Mouse (Mus musculus): ENCODE data around the gene Gm10799. TPM values are rescaled to one million over a fixed set of nuclear protein-coding genes. Genes with fewer than 3 reads are reported as not detected.

Gene Gm10799
- polyA plus RNA-seq, 1 experiment from 2014 or later, result not detected

DNA sequence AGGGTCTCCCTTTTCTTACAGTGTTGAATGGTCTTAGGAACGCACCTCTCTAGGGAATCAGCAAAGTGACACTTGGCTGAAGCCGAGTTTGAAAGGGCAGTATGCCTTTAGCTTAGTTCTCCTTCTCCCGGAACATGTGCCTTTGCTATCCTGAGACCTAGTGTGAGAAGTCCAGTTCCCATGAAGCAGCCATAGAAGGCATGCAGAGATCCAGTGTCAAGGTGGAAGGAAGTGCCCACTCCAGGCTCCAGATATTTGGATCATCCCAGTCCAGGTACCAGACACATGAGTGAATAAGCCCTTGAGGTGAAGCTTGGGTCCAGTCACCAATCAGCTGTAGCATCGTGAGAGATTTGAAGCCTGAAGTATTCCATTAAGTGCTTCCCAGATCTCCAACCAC, 9.4 kb downstream of the Gm10799 start:
- no peak for DNase-seq (ENCODE audit: low spot score)
- Histone ChIP-seq H3K4me1 (no peaks in the 10 kb centered on the region), H3K36me3 (peaks cover 49% of the 10 kb centered on the region), H3K4me3 (no peak overlapping the region), H3K27ac (no peak overlapping the region), H3K9me3 (replicated peaks) (no peaks in the 10 kb centered on the region), H3K27me3 (ENCODE audit: low read depth, poor library complexity, severe bottlenecking) (no peaks in the 10 kb centered on the region)
- 96% methylated on average over 4 of the region's 4 CpGs for WGBS

DNA sequence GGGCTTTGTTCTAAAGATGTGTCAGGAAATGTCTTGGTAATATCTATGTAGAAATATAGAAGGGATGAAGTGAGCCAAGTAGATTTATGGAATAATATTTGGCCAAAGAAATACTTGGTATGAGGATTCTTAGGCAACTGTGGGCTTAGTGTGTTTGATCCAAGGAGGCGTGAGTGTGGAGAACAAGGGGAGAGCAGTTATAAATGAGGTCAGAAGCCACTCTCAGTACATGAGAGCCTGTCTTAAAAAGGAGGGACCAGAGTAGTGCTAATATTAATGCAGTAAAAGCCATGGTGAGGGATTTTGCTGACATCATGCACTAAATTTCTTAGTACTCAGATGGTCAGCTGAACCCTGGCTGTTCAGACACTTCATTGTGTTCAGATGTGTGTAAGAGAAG, 10.0 kb downstream of the Gm10799 start:
- Histone ChIP-seq H3K27me3 (ENCODE audit: low read depth, poor library complexity, severe bottlenecking) (no peaks in the 10 kb centered on the region), H3K27ac (no peak overlapping the region), H3K4me3 (no peak overlapping the region), H3K9me3 (replicated peaks) (no peaks in the 10 kb centered on the region), H3K36me3 (peaks cover 54% of the 10 kb centered on the region), H3K4me1 (no peaks in the 10 kb centered on the region)
- no peak for DNase-seq (ENCODE audit: low spot score)
- 92% methylated on average over 1 of the region's 1 CpGs for WGBS

DNA sequence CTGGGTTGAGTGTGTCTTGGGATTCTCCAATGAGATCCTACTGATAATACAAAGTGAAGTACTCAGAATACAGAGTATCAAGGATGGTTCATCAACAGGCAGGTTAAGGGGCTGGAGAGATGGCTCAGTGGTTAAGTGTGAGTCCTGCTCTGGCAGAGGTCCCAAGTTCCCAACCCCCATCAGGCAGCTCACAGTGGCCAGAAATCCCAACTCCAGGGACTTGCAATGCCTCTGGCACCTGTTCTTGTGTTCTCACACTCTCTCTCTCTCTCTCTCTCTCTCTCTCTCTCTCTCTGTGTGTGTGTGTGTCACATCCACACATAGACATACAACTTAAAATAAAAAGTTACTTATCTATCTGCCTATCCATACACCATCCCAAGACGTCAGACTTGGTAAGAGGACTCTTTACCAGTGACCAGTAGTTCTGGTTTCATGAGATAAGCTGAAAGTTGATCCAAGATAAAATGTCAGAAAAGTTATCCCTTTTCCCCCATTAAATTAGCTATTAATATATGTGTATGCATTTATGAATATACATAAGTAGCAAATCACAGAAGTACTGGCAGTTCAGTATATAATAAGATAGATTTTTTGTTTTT, 23.8 kb downstream of the Gm10799 start:
- H3K9me3 ChIP-seq (replicated peaks), result no peaks in the 10 kb centered on the region
- H3K4me1 ChIP-seq, result no peaks in the 10 kb centered on the region
- no peaks in the 10 kb centered on the region for H3K27me3 ChIP-seq (ENCODE audit: low read depth, poor library complexity, severe bottlenecking)
- H3K36me3 ChIP-seq, result peaks cover 52% of the 10 kb centered on the region
- H3K27ac ChIP-seq, result no peak overlapping the region
- no peak for DNase-seq (ENCODE audit: low spot score)
- H3K4me3 ChIP-seq, result no peak overlapping the region
- 68% methylated on average over 1 of the region's 1 CpGs for WGBS

DNA sequence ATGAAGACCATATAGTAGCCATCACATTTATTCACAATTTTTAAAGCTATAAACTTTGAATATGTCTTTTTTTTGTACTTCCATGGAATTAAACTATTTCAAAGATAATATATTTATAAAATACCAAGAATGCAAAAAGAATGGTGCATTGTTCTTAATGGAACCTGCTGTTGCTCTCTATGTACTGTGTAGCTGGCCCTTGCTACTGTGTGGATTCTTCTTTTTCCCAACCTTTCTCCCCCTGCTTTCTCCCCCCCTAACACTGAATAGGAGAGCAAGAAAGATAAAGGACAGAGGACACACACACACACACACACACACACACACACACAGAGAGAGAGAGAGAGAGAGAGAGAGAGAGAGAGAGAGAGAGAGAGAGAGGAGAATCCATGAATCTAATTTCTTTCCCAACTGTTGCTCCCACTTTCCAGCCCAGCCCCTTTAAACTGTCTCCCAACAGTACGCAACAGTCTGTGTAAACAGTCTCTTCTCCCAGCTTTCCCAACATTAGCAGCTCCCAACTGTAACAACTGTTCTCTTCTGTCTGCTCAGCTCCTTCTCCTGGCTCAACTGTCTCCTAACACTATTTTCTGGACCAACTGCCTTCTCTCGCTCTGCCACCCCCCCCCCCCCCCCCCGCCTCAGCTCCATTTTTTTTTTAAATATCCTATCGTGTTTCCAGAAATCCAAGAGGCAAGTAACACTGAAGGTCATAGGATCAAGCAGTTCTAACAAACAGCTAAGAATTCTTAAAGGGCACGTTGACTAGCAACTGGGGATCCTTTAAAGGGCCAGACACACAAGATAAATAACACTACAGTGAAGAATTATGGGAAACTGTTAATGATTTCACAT, 24.5 kb downstream of the Gm10799 start:
- 53% methylated on average over 5 of the region's 5 CpGs for WGBS
- Histone ChIP-seq H3K36me3 (peaks cover 58% of the 10 kb centered on the region), H3K27me3 (ENCODE audit: low read depth, poor library complexity, severe bottlenecking) (no peaks in the 10 kb centered on the region), H3K9me3 (replicated peaks) (no peaks in the 10 kb centered on the region), H3K27ac (no peak overlapping the region), H3K4me1 (no peaks in the 10 kb centered on the region), H3K4me3 (no peak overlapping the region)
- no peak for DNase-seq (ENCODE audit: low spot score)

DNA sequence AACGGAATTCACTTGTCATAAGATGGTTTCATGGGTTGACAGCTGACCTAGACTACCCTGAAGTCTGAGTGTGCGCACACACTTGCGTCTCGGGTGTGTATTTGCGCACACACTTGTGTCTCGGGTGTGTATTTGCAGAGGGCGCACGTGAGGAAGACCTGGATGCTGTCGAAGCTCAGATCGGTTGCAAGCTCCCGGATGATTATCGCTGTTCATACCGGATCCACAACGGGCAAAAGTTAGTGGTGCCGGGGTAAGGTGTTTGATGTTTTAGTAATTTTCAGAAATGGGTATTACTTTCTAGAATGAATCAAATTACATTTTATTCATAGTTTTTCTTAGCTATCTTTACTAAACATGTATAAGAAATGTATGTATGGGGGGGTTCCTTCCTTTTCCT, 25.6 kb downstream of the Gm10799 start:
- 96% methylated on average over 15 of the region's 15 CpGs for WGBS
- Histone ChIP-seq H3K4me1 (no peaks in the 10 kb centered on the region), H3K36me3 (peaks cover 59% of the 10 kb centered on the region), H3K9me3 (replicated peaks) (no peaks in the 10 kb centered on the region), H3K27ac (no peak overlapping the region), H3K27me3 (ENCODE audit: low read depth, poor library complexity, severe bottlenecking) (no peaks in the 10 kb centered on the region), H3K4me3 (no peak overlapping the region)
- no peak for DNase-seq (ENCODE audit: low spot score)

DNA sequence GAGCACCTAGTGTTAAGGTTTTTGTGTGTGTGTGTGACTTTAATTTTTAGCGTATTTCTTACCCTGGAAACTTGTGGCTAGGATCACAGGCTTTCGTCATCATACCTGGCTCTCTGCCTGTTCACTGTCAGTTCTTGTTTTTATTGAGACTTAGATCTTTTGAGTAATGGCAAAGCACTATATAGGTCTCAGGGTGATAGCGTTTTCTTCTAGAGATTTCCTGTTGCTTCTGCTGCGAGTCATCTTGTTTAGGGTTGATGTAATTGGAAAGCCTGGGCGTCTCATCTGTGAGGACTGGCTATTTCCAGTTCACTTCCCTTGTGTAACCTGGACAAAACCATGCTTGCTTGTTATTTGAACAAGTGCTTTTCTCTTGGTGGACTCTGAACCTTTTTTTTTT, 26.7 kb downstream of the Gm10799 start:
- Histone ChIP-seq H3K27ac (no peak overlapping the region), H3K4me1 (no peaks in the 10 kb centered on the region), H3K4me3 (no peak overlapping the region), H3K9me3 (replicated peaks) (no peaks in the 10 kb centered on the region), H3K36me3 (peaks cover 65% of the 10 kb centered on the region), H3K27me3 (ENCODE audit: low read depth, poor library complexity, severe bottlenecking) (no peaks in the 10 kb centered on the region)
- no peak for DNase-seq (ENCODE audit: low spot score)
- WGBS, result 91% methylated on average over 5 of the region's 5 CpGs

DNA sequence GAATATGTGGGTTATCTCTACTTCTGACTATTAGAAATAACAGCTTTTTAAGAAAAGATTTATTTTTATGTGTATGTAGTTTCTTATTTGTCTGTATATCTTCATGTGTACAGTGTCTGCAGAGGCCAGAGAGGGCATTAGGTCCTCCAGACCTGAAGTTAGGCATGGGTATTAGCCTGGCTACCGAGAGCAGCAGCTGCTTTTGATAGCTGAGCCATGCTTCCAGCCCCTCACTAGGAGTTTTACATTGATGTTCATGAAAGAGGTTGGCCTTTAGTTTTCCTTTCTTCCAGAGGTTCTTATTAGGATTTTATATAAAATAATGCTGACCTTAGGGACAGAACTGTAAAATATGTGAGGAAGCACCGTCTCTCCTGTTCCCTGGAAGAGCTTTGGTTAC, 30.1 kb downstream of the Gm10799 start:
- no peaks in the 10 kb centered on the region for H3K4me1 ChIP-seq
- DNase-seq (ENCODE audit: low spot score), result no peak
- H3K36me3 ChIP-seq, result peaks cover 68% of the 10 kb centered on the region
- no peaks in the 10 kb centered on the region for H3K27me3 ChIP-seq (ENCODE audit: low read depth, poor library complexity, severe bottlenecking)
- H3K9me3 ChIP-seq (replicated peaks), result no peaks in the 10 kb centered on the region
- WGBS, result 79% methylated on average over 2 of the region's 2 CpGs
- no peak overlapping the region for H3K27ac ChIP-seq
- H3K4me3 ChIP-seq, result no peak overlapping the region

DNA sequence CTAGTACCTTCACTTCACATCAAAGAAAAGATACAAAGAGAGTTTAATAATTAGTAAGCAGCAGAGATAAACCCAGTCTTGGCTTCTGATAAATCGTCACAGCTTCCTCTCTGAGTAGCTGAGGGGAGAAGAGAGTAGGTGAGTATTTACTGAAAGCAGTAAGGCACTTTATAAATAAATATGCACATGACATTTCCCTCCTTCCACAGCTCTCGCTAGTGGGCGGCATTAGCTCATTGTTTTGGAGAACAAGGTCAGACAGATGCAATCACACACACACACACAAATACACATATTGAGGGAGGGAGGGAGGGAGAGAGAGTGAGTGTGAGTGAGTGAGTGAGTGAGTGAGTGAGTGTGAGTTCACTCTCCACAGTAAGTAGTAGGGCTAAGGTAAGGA, 32.0 kb downstream of the Gm10799 start:
- Histone ChIP-seq H3K9me3 (replicated peaks) (no peaks in the 10 kb centered on the region), H3K36me3 (peaks cover 68% of the 10 kb centered on the region), H3K4me3 (no peak overlapping the region), H3K4me1 (no peaks in the 10 kb centered on the region), H3K27me3 (ENCODE audit: low read depth, poor library complexity, severe bottlenecking) (no peaks in the 10 kb centered on the region), H3K27ac (no peak overlapping the region)
- 83% methylated on average over 3 of the region's 3 CpGs for WGBS
- no peak for DNase-seq (ENCODE audit: low spot score)

DNA sequence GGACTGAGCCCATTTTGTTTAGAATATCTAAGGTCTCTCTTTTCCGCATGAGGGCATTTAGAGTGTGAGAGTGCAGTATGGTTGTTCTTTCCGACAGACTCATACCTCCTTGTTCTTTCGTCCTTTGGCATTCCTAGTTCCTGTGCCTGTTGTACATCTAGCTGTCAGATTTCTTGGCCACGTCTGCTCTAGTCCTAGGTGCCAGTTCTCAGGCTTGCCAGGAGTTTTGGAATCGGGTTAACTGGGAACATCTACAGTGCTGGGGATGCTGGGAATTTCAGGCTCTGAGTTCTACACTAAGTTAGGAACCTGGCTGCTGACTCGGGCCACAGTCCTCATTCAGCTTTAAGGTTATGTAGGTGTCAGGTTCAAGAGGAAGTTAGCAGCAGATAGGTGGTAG, 32.8 kb downstream of the Gm10799 start:
- H3K9me3 ChIP-seq (replicated peaks), result no peaks in the 10 kb centered on the region
- H3K36me3 ChIP-seq, result peaks cover 63% of the 10 kb centered on the region
- no peak for DNase-seq (ENCODE audit: low spot score)
- H3K27ac ChIP-seq, result no peak overlapping the region
- H3K4me3 ChIP-seq, result no peak overlapping the region
- 89% methylated on average over 6 of the region's 6 CpGs for WGBS
- no peaks in the 10 kb centered on the region for H3K4me1 ChIP-seq
- H3K27me3 ChIP-seq (ENCODE audit: low read depth, poor library complexity, severe bottlenecking), result no peaks in the 10 kb centered on the region

DNA sequence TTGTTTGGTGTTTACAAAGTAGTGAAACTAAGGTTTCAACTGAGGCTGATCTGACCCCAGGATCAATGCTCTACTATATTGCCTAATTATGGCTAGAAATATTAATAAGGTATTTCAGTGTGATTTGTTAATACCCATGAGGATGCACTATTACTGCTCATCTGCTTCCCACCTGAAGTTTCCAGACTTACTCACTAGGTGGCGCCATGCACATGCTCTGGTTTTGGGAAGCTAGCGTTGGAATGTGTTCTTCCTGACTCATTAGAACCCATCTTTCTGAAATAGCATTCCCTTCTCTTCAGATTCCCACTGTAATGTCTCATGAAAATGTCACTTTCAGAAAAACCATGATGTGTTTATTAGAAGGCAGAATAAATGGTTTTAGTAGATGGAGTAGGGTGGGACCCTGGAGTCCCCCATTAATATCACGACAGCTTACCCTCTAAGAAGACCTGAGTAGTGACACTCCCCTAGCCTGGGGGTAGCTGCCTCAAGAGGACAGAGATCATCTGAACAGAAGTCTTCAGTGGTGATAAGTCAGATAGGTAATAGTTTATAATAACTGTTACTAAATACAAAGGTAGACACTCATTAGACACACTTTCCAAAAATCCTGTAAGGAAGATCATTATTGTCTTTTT, 33.4 kb downstream of the Gm10799 start:
- Histone ChIP-seq H3K27me3 (ENCODE audit: low read depth, poor library complexity, severe bottlenecking) (no peaks in the 10 kb centered on the region), H3K9me3 (replicated peaks) (no peaks in the 10 kb centered on the region), H3K27ac (no peak overlapping the region), H3K4me3 (no peak overlapping the region), H3K36me3 (peaks cover 58% of the 10 kb centered on the region), H3K4me1 (no peaks in the 10 kb centered on the region)
- peak; percentile 65 for DNase-seq (ENCODE audit: low spot score)
- WGBS, result 37% methylated on average over 3 of the region's 3 CpGs

DNA sequence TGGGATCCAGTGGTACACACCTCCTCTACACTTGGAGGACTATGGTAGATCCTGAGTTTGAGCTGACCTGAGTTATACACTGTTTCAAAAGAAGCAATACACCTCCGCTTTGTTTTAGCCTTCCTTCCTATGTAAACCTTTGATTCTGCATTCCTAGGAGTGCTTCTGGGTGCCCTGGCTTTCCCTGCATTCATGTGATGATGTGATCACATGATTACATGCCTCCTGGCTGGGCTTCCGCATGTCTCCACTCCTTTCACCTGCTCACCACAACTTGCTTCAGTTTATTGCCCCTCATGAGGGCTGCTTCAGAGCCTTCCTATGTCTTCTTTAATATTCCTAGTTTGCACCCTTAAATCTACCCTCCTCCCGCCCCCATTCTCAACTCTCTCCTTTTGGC, 36.3 kb downstream of the Gm10799 start:
- Histone ChIP-seq H3K9me3 (replicated peaks) (no peaks in the 10 kb centered on the region), H3K27ac (no peak overlapping the region), H3K36me3 (peaks cover 32% of the 10 kb centered on the region), H3K4me3 (no peak overlapping the region), H3K27me3 (ENCODE audit: low read depth, poor library complexity, severe bottlenecking) (no peaks in the 10 kb centered on the region), H3K4me1 (peaks cover 15% of the 10 kb centered on the region)
- 90% methylated on average over 3 of the region's 3 CpGs for WGBS
- DNase-seq (ENCODE audit: low spot score), result no peak

DNA sequence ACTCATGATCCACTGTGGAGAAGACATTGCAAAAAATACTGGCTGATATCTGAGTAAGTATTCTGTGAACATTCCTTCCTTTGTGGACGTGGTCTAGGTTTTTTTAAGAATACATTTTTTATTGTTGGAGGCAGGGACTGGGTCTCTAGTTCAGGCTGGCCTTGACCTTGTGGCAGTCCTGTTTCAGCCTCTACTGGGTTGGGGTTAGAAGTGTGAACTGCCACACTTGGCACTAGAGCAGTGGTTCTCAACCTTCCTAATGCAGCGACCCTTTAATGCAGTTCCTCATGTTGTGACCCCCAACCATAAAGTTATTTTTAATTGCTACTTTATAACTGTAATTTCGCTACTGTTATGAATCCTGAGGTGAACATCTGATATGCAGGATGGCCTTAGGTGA, 38.0 kb downstream of the Gm10799 start:
- 91% methylated on average over 3 of the region's 3 CpGs for WGBS
- peaks cover 15% of the 10 kb centered on the region for H3K4me1 ChIP-seq
- peaks cover 16% of the 10 kb centered on the region for H3K36me3 ChIP-seq
- no peaks in the 10 kb centered on the region for H3K9me3 ChIP-seq (replicated peaks)
- no peak overlapping the region for H3K4me3 ChIP-seq
- no peak overlapping the region for H3K27ac ChIP-seq
- H3K27me3 ChIP-seq (ENCODE audit: low read depth, poor library complexity, severe bottlenecking), result no peaks in the 10 kb centered on the region
- DNase-seq (ENCODE audit: low spot score), result no peak

DNA sequence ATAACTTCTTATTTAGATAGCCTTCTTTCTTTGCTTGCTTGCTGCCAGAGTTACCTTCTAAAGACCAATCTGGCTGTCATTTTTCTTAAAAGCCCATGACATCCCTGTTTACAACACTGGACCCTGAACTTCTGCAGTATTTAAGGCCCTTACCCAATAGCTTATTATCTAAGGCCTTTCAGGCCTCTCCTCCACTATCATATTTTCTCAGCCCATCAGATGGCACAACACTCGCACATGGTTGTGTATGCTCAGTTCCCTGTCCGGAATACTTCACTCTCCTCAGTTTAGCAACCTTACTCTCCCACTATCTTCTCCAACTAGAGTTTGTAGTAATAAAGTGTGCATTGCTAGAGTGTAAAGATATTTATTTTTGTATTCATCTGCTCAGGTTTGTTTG, 39.3 kb downstream of the Gm10799 start:
- Histone ChIP-seq H3K4me1 (peaks cover 15% of the 10 kb centered on the region), H3K36me3 (peaks cover 8% of the 10 kb centered on the region), H3K27me3 (ENCODE audit: low read depth, poor library complexity, severe bottlenecking) (no peaks in the 10 kb centered on the region), H3K27ac (no peak overlapping the region), H3K9me3 (replicated peaks) (no peaks in the 10 kb centered on the region), H3K4me3 (peak overlapping the region; percentile 77)
- no peak for DNase-seq (ENCODE audit: low spot score)
- WGBS, result 91% methylated on average over 2 of the region's 2 CpGs
